Mouse (Mus musculus): ENCODE measurements around the gene Kazn.

- TF ChIP-seq CTCF (IDR thresholded peaks at IDR 0.05; ENCODE audit: extremely low read depth, insufficient read depth, low read length), result no peak
- TF ChIP-seq POLR2A (IDR thresholded peaks at IDR 0.05; ENCODE audit: extremely low read depth, insufficient read depth, low read length), result no peak
These were observed 179.9 kb downstream of the Kazn start for GRCm38 (mm10) chr4:142059113-142059840.

All from cortical plate, adult 2 months (tissue).